Comparison of ENCODE assay signal across 11 mouse cellular contexts in the genomic region with DNA sequence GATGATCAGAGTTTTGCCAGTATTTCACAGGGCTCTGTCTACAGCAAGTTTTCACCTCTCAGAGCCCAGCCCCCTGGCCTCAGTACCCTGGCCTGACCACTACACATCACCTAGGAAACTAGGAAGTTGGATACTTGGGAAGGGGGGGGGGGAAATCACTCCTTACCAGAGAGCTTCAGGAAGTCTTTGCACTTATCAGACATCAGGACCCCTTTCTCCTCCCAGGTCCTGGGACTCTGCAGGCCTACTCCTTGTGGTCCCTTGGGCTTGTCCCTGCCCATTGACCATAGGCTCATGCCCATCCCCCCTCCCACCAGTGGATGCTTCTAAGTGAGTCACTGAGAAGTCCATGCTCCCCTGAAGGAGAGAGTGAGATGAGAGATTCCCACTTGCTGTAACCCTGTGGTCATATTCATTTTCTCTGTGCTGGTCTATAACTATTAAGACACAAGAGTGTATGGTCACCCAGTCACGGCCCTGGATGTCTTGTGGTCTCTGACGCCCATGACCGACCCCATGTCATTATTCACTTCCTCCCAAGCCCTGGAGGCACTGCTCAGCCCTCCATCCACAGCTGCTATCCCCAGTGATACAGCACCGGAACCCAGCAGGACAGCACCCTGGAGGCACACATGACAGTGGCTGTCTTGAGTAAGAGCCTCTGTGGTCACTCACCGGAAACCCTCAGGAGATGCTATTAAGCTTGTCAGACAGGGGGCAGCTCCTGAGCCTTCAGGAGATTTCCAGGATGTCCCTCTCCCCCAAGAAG.
A peak's percentile ranks its signal among the peaks of the same experiment; 100 is the strongest.
DNase-seq lines count a peak whose midpoint lies in the region; ATAC-seq and TF ChIP-seq lines count a peak whose summit lies in the region.
"Had no signal": no experiment of that assay in that cellular context is flagged by ENCODE, and none has a peak within 500 bp of the region (broad histone marks: within the 10 kb centered on the region; RNA-seq: fewer than 3 reads in every experiment).

No protein-coding gene starts in this region.

- H3K9ac ChIP-seq in neural tube, embryonic 11.5 days (ENCODE audit: low read length), result no peak overlapping the region
- no peak overlapping the region for H3K9ac ChIP-seq in forebrain, embryonic 13.5 days
- no peak overlapping the region for H3K9ac ChIP-seq in limb, embryonic 14.5 days (ENCODE audit: low read depth, low read length, severe bottlenecking)
- H3K9ac ChIP-seq: intestine, embryonic 15.5 days had no signal

- DNase-seq in neural tube, embryonic 11.5 days (ENCODE audit: low spot score), result peak; percentile 8
- DNase-seq in neural tube, embryonic 10.5 days (ENCODE audit: extremely low spot score, low spot score), result no peak
- no peak for DNase-seq in limb, embryonic 14.5 days (ENCODE audit: low spot score)
- no peak for DNase-seq in MN1 (ENCODE audit: low spot score)
- no peak for DNase-seq in right cerebral cortex, postnatal 36 days (ENCODE audit: low spot score in 2 of 2)
- DNase-seq: lung, postnatal 4 days had no signal

- no peak overlapping the region for H3K4me3 ChIP-seq in neural tube, embryonic 11.5 days (ENCODE audit: low read depth, low read length)
- no peak overlapping the region for H3K4me3 ChIP-seq in forebrain, embryonic 13.5 days
- no peak overlapping the region for H3K4me3 ChIP-seq in limb, embryonic 14.5 days (replicated peaks; ENCODE audit: low read length)
- H3K4me3 ChIP-seq: intestine, embryonic 15.5 days had no signal

- TF ChIP-seq POLR2A in limb, embryonic 14.5 days (IDR thresholded peaks at IDR 0.05; ENCODE audit: borderline replicate concordance, extremely low read depth, insufficient read depth, insufficient read length), result no peak

- no peaks in the 10 kb centered on the region for H3K27me3 ChIP-seq in neural tube, embryonic 11.5 days (ENCODE audit: control insufficient read depth, insufficient read depth, low read length)
- H3K27me3 ChIP-seq in forebrain, embryonic 13.5 days, result no peaks in the 10 kb centered on the region
- no peaks in the 10 kb centered on the region for H3K27me3 ChIP-seq in limb, embryonic 14.5 days (ENCODE audit: control insufficient read depth, insufficient read depth, low read length)
- H3K27me3 ChIP-seq: intestine, embryonic 15.5 days had no signal

- no peaks in the 10 kb centered on the region for H3K9me3 ChIP-seq in neural tube, embryonic 11.5 days (ENCODE audit: control insufficient read depth, low read length)
- no peaks in the 10 kb centered on the region for H3K9me3 ChIP-seq in forebrain, embryonic 13.5 days (replicated peaks)
- H3K9me3 ChIP-seq in limb, embryonic 14.5 days (ENCODE audit: control insufficient read depth, low read length), result no peaks in the 10 kb centered on the region
- H3K9me3 ChIP-seq: G1E; intestine, embryonic 15.5 days had no signal

- peaks cover 8% of the 10 kb centered on the region for H3K4me1 ChIP-seq in neural tube, embryonic 11.5 days (ENCODE audit: control insufficient read depth, insufficient read depth, low read length)
- peaks cover 17% of the 10 kb centered on the region for H3K4me1 ChIP-seq in forebrain, embryonic 13.5 days
- H3K4me1 ChIP-seq in limb, embryonic 14.5 days (ENCODE audit: control insufficient read depth, insufficient read depth, low read length), result peaks cover 28% of the 10 kb centered on the region

- no peak overlapping the region for H3K4me2 ChIP-seq in neural tube, embryonic 11.5 days (ENCODE audit: low read depth)
- 0 out of 2 replicates have a peak overlapping the region, but pooled peaks have one; percentile 6 for H3K4me2 ChIP-seq in forebrain, embryonic 13.5 days
- H3K4me2 ChIP-seq in limb, embryonic 14.5 days (replicated peaks; ENCODE audit: low read depth, low read length, severe bottlenecking), result peak overlapping the region; percentile 41

- 79% methylated on average over 5 of the region's 5 CpGs for WGBS in neural tube, embryonic 11.5 days
- WGBS in forebrain, embryonic 13.5 days, result 90% methylated on average over 5 of the region's 5 CpGs
- 66% methylated on average over 5 of the region's 5 CpGs for WGBS in limb, embryonic 14.5 days

- no peak for ATAC-seq in neural tube, embryonic 11.5 days (ENCODE audit: insufficient read depth, low FRiP score, low TSS enrichment)
- ATAC-seq in forebrain, embryonic 13.5 days, result 0 out of 2 replicates have a peak, but pooled peaks have one; percentile 20
- ATAC-seq in limb, embryonic 14.5 days (ENCODE audit: low FRiP score, low read depth), result no peak
- ATAC-seq in neutrophil, adult 5-6 weeks (ENCODE audit: extremely low read depth, insufficient number of reproducible peaks, low FRiP score, poor library complexity, severe bottlenecking), result peak; percentile 48
- ATAC-seq in cerebellum, adult (ENCODE audit: insufficient number of reproducible peaks, low FRiP score, low TSS enrichment), result no peak

- H3K27ac ChIP-seq in neural tube, embryonic 11.5 days (ENCODE audit: low read depth, low read length), result no peak overlapping the region
- peak overlapping the region; percentile 66 for H3K27ac ChIP-seq in forebrain, embryonic 13.5 days
- peak overlapping the region; percentile 48 for H3K27ac ChIP-seq in limb, embryonic 14.5 days (replicated peaks; ENCODE audit: low read depth, low read length)
- H3K27ac ChIP-seq: intestine, embryonic 15.5 days had no signal

- no peaks in the 10 kb centered on the region for H3K36me3 ChIP-seq in neural tube, embryonic 11.5 days (ENCODE audit: control insufficient read depth, insufficient read depth, low read length)
- no peaks in the 10 kb centered on the region for H3K36me3 ChIP-seq in forebrain, embryonic 13.5 days (ENCODE audit: poor library complexity, severe bottlenecking)
- H3K36me3 ChIP-seq in limb, embryonic 14.5 days (ENCODE audit: control insufficient read depth, insufficient read depth, low read length), result no peaks in the 10 kb centered on the region
- H3K36me3 ChIP-seq: G1E; intestine, embryonic 15.5 days had no signal

Comparison
In these comparisons a context has a peak if more than half of its experiments do, and no peak if none do; other contexts are left out.
1. ATAC-seq: peak in forebrain, embryonic 13.5 days (single experiment) and neutrophil, adult 5-6 weeks (single experiment); none in neural tube, embryonic 11.5 days (single experiment), limb, embryonic 14.5 days (single experiment) and cerebellum, adult (single experiment).